Mouse (Mus musculus): ENCODE measurements around the gene Itgb1bp1. TPM values are rescaled to one million over a fixed set of nuclear protein-coding genes. Genes with fewer than 3 reads are reported as not detected.

Itgb1bp1 gene
- total RNA-seq, 2 experiments from 2014 or later: 95.2 to 113 TPM

- no peak for DNase-seq
These were observed 84.4 kb downstream of the Itgb1bp1 start for GRCm38 (mm10) chr12:21201485-21202269.

- DNase-seq: no peak
These were observed 85.5 kb downstream of the Itgb1bp1 start for GRCm38 (mm10) chr12:21200613-21201012.

- DNase-seq: no peak
These were observed 89.7 kb downstream of the Itgb1bp1 start for GRCm38 (mm10) chr12:21196420-21196819.

- DNase-seq: no peak
These were observed 90.6 kb downstream of the Itgb1bp1 start for GRCm38 (mm10) chr12:21195497-21195896.

- DNase-seq: no peak
These were observed 94.5 kb downstream of the Itgb1bp1 start for GRCm38 (mm10) chr12:21191546-21191945.

Other genes starting within 250 kb of the Itgb1bp1 start
- 10 to 100 TPM; 60.1 to 77.0 TPM for gene Cpsf3, start 893 bp downstream of the Itgb1bp1 start, total RNA-seq (2021)
- gene Iah1, start 30.1 kb upstream of the Itgb1bp1 start, total RNA-seq (2021): 10 to 100 TPM; 73.0 to 79.4 TPM
- gene Adam17, start 87.3 kb upstream of the Itgb1bp1 start, total RNA-seq (2021): 10 to 100 TPM; 45.9 to 56.9 TPM
- 100 to 1,000 TPM; 285 to 364 TPM for gene Ywhaq, start 131.4 kb upstream of the Itgb1bp1 start, total RNA-seq (2021)

Data from adrenal gland, postnatal 36 days (tissue).